Mouse (Mus musculus) heart, embryonic 16.5 days (tissue): ENCODE measurements around the gene Ecpas. TPM values are rescaled to one million over a fixed set of nuclear protein-coding genes. Genes with fewer than 3 reads are reported as not detected.

Experiments used
- ATAC-seq: fragments of 200-750 bp; cut with Nextera tagmentation; replicated peaks from 2 replicates; pipeline ENCODE4 v1.8.0; 2017; ENCODE audit warnings: moderate number of reproducible peaks; ENCODE audit not compliant: insufficient read depth, low FRiP score; ENCODE audit errors: extremely low read depth
- H3K27ac ChIP-seq: fragments of 300-500 bp; sonication (generic); 2 replicates; pipeline ENCODE4 v1.5.1; 2014; ENCODE audit warnings: mild to moderate bottlenecking, low read length, control low read depth, moderate library complexity
- H3K27me3 ChIP-seq: fragments of 300-500 bp; sonication (generic); 2 replicates; pipeline ENCODE4 v1.6.1; 2014; ENCODE audit warnings: low read length, mixed read lengths; ENCODE audit not compliant: control insufficient read depth, insufficient read depth
- H3K36me3 ChIP-seq: fragments of 300-500 bp; sonication (generic); 2 replicates; pipeline ENCODE4 v1.6.1; 2014; ENCODE audit not compliant: control insufficient read depth, insufficient read depth
- H3K4me1 ChIP-seq: fragments of 300-500 bp; sonication (generic); 2 replicates; pipeline ENCODE4 v1.6.1; 2014; ENCODE audit warnings: low read length, mixed read lengths; ENCODE audit not compliant: control insufficient read depth, insufficient read depth
- H3K4me2 ChIP-seq: fragments of 300-500 bp; sonication (generic); 2 replicates; pipeline ENCODE4 v1.6.1; 2014; ENCODE audit warnings: low read depth, mild to moderate bottlenecking, control low read depth, low read length
- H3K4me3 ChIP-seq: fragments of 300-500 bp; sonication (generic); 2 replicates; pipeline ENCODE4 v1.5.1; 2014; ENCODE audit warnings: mild to moderate bottlenecking, control low read depth, low read length
- H3K9ac ChIP-seq: fragments of 300-500 bp; sonication (generic); 2 replicates; pipeline ENCODE4 v1.6.1; 2014; ENCODE audit warnings: low read length, control low read depth
- H3K9me3 ChIP-seq: fragments of 300-500 bp; sonication (generic); replicated peaks from 2 replicates; pipeline ENCODE4 v1.6.1; 2016; ENCODE audit warnings: low read length; ENCODE audit not compliant: control insufficient read depth
- WGBS: fragments of 180-500 bp; shearing (Covaris S2); extraction: QIAGEN DNeasy Blood & Tissue Kit; methylation state at CpG from one replicate; pipeline ENCODE4 v1.1.7; 2014; 5-methylcytosine and 5-hydroxymethylcytosine counted together
- polyA plus RNA-seq: library from polyadenylated mRNA; unstranded; fragments of >200 nt; fragmentation: Nextera tagmentation; extraction: Ambion mirVana; gene quantifications from 2 replicates; pipeline ENCODE4 v1.2.1, GENCODE M21; 2015

Gene Ecpas
- polyA plus RNA-seq, 1 experiment from 2014 or later: 21.2 TPM

- H3K4me3 ChIP-seq: peak overlapping the region; percentile 95
- no peaks in the 10 kb centered on the region for H3K9me3 ChIP-seq
- no peaks in the 10 kb centered on the region for H3K36me3 ChIP-seq
- no peak overlapping the region for H3K27ac ChIP-seq
- peaks cover 17% of the 10 kb centered on the region for H3K4me1 ChIP-seq
- ATAC-seq: no peak
- H3K4me2 ChIP-seq: peak overlapping the region; percentile 68
- no peaks in the 10 kb centered on the region for H3K27me3 ChIP-seq
- 38% methylated on average over 3 of the region's 3 CpGs for WGBS
- H3K9ac ChIP-seq: peak overlapping the region; percentile 94
Observed at GRCm38 (mm10) chr4:58913336-58914026, 932 bp upstream of the Ecpas start.

DNA sequence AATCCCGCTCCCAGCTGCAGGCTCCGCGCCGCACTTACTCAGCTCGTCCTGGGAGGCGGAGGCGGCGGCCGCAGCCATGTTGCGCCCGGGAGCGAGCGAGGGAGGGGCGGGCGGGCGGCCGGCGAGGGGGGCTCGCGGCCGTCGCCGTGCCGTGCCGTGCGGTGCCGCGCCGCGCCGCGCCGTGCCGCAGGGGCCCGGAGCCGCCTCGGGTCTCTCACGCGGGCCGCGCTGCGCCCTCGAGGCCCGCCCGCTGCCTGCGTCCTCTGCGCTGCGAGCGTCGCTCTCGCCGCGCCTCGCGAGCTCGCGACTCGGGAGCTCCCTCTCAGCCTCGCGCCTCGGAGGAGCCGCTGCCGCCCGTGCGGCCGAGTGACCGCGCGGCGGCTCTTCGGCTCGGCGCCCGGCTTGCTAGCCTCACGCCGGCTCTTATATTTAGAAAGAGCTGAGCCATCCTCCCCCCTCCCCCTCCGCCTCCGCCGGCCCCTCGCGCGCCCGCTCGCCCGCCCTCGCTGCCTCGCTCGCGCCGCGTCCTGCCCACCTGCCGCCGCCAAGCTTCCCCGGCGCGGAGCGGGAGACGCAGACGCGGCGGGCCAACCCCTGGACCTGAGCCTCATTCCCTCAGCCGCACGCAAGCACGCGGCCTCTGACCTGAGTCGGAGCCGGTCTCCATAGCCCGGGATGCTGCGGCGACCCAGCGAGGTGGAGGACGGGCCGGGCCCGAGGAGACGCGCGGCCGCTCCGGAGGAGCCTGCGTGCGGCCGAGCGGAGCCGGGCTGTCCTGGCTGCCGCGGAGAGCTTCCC, 519 bp downstream of the Ecpas start:
- peak overlapping the region; percentile 97 for H3K27ac ChIP-seq
- H3K4me2 ChIP-seq: peak overlapping the region; percentile 68
- H3K27me3 ChIP-seq: no peaks in the 10 kb centered on the region
- WGBS: under 1% methylated on average over 85 of the region's 126 CpGs
- peak overlapping the region; percentile 95 for H3K4me3 ChIP-seq
- ATAC-seq: peak; percentile 68
- peak overlapping the region; percentile 94 for H3K9ac ChIP-seq
- peaks cover 19% of the 10 kb centered on the region for H3K4me1 ChIP-seq
- H3K36me3 ChIP-seq: no peaks in the 10 kb centered on the region
- H3K9me3 ChIP-seq: no peaks in the 10 kb centered on the region

- Histone ChIP-seq H3K9ac (peak overlapping the region; percentile 94), H3K27me3 (no peaks in the 10 kb centered on the region), H3K27ac (peak overlapping the region; percentile 97), H3K4me1 (peaks cover 19% of the 10 kb centered on the region), H3K4me3 (peak overlapping the region; percentile 95), H3K36me3 (no peaks in the 10 kb centered on the region), H3K4me2 (peak overlapping the region; percentile 68), H3K9me3 (no peaks in the 10 kb centered on the region)
- ATAC-seq: peak; percentile 42
- WGBS: under 1% methylated on average over 56 of the region's 56 CpGs
Observed at GRCm38 (mm10) chr4:58911069-58911830, 1.3 kb downstream of the Ecpas start.

- H3K27me3 ChIP-seq: no peaks in the 10 kb centered on the region
- H3K9me3 ChIP-seq: no peaks in the 10 kb centered on the region
- peak overlapping the region; percentile 94 for H3K9ac ChIP-seq
- H3K4me1 ChIP-seq: peaks cover 19% of the 10 kb centered on the region
- ATAC-seq: no peak
- 37% methylated on average over 16 of the region's 16 CpGs for WGBS
- peak overlapping the region; percentile 68 for H3K4me2 ChIP-seq
- peak overlapping the region; percentile 95 for H3K4me3 ChIP-seq
- peak overlapping the region; percentile 97 for H3K27ac ChIP-seq
- no peaks in the 10 kb centered on the region for H3K36me3 ChIP-seq
Observed at GRCm38 (mm10) chr4:58910175-58911068, 2.1 kb downstream of the Ecpas start.

- H3K4me3 ChIP-seq: no peak overlapping the region
- 64% methylated on average over 1 of the region's 1 CpGs for WGBS
- no peak overlapping the region for H3K9ac ChIP-seq
- H3K4me1 ChIP-seq: peaks cover 15% of the 10 kb centered on the region
- H3K27me3 ChIP-seq: no peaks in the 10 kb centered on the region
- no peaks in the 10 kb centered on the region for H3K9me3 ChIP-seq
- H3K36me3 ChIP-seq: no peaks in the 10 kb centered on the region
- H3K27ac ChIP-seq: no peak overlapping the region
- no peak for ATAC-seq
- no peak overlapping the region for H3K4me2 ChIP-seq
Observed at GRCm38 (mm10) chr4:58907453-58907852, 5.1 kb downstream of the Ecpas start.

DNA sequence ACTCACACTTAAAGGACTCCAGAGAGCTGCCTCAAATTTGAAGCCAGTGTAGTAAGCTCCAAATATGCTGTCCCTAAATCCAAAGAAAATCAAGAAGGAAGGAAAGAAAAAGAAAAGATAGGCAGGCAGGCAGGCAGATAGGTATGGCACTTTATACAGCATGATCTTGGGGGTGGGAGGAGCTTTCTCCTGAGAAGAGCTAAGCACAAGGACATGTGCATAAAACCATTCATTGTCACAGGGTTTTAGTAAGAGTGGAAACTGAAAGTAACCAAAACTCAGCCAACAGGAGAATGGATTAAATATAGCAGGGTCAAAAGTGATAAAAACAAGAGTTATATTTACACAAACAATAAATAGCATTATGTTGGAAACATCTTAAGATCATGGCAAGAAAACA, 14.2 kb downstream of the Ecpas start:
- no peak overlapping the region for H3K9ac ChIP-seq
- H3K4me3 ChIP-seq: no peak overlapping the region
- H3K27me3 ChIP-seq: no peaks in the 10 kb centered on the region
- H3K27ac ChIP-seq: no peak overlapping the region
- no peaks in the 10 kb centered on the region for H3K9me3 ChIP-seq
- no peaks in the 10 kb centered on the region; the same call in 1 of the 2 replicates for H3K4me1 ChIP-seq
- no peak overlapping the region for H3K4me2 ChIP-seq
- no peak for ATAC-seq
- no peaks in the 10 kb centered on the region for H3K36me3 ChIP-seq

DNA sequence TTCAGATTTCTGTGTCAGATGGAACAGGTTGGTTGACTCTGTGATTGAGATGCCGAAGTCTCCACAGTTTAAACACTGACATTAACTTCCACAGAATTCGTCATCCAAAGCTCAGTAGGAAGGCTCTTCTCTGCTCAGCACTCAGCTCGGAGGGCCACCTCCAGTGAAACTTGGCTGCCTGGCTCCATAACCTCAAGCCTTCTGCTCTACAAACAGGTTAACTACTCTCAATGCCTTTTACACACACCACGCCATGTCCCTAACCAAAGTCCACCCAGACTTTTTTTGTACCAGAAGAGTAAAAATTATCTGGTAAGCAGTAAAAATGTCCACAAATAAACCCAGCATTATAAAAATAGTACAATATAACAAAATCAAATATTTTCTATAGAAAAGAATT, 15.1 kb downstream of the Ecpas start:
- Histone ChIP-seq H3K4me1 (peaks cover 2% of the 10 kb centered on the region; the same call in 1 of the 2 replicates), H3K27me3 (no peaks in the 10 kb centered on the region), H3K27ac (no peak overlapping the region), H3K4me2 (no peak overlapping the region), H3K9me3 (no peaks in the 10 kb centered on the region), H3K36me3 (no peaks in the 10 kb centered on the region), H3K4me3 (no peak overlapping the region), H3K9ac (no peak overlapping the region)
- WGBS: 67% methylated on average over 4 of the region's 4 CpGs
- ATAC-seq: no peak

GRCm38 (mm10) chr4:58894399-58894798, 18.1 kb downstream of the Ecpas start:
- H3K4me2 ChIP-seq: no peak overlapping the region
- ATAC-seq: no peak
- H3K27me3 ChIP-seq: no peaks in the 10 kb centered on the region
- H3K4me3 ChIP-seq: no peak overlapping the region
- no peaks in the 10 kb centered on the region for H3K9me3 ChIP-seq
- H3K36me3 ChIP-seq: no peaks in the 10 kb centered on the region
- H3K4me1 ChIP-seq: peaks cover 12% of the 10 kb centered on the region
- WGBS: 75% methylated on average over 7 of the region's 7 CpGs
- no peak overlapping the region for H3K27ac ChIP-seq
- no peak overlapping the region for H3K9ac ChIP-seq
